Mouse (Mus musculus) layer of hippocampus, adult 18-20 months (tissue): ENCODE data around the gene Itpkc. TPM values are rescaled to one million over a fixed set of nuclear protein-coding genes. Genes with fewer than 3 reads are reported as not detected.

Source experiments
- DNase-seq, 2 experiments: peaks; one replicate each; pipeline ENCODE4 v3.0.0; 2022; ENCODE audit warnings: low spot score in 2 of 2
- microRNA-seq, 2 experiments: library from miRNA; unstranded; fragments of <30 nt; microRNA quantifications; one replicate each; pipeline ENCODE4 v1.2.0; 2021
- total RNA-seq, 2 experiments: library from RNA; stranded (reverse); gene quantifications; 2 replicates each; pipeline ENCODE4 v1.2.3; 2021

Gene Itpkc
- total RNA-seq, 2 experiments from 2014 or later = 10.6 TPM

- DNase-seq = peak; percentile 61 to 75
Observed at GRCm38 (mm10) chr7:27166229-27166613, 62.2 kb downstream of the Itpkc start.

- DNase-seq = no peak
Observed at GRCm38 (mm10) chr7:27165696-27166095, 62.8 kb downstream of the Itpkc start.

DNA sequence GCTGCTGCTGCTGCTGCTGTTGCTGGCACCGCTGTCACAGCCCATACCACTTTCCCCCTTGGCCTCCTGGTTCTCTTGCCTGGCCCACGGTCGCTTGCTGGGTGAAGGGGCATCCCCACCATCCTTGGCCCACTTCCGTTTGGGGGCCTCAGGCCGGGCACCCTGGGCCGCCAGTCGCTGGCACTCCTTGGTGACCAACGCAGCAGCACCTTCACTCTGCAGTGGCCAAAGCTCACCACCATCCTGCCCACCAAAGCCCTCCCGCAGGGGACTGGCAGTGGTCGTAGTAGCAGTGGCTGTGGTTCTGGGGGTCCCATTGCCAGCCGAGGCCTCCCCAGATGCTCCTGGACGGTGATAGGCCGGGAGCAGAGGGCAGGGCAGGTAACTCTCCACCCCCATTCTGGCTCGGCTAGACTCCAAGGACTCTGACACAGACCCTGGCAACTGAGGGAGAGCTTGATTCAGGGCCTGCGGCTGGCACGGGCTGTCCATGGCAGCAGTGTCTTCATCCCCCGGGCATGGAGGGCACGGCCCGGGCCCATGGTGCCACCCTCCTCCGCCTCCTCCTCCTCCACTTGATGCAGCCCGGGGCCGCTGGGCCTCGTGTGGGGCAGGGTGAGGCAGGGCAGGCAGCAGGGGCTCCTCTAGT is 63.3 kb downstream of the Itpkc start:
- no peak for DNase-seq

GRCm38 (mm10) chr7:27164112-27164947 is 64.1 kb downstream of the Itpkc start:
- no peak for DNase-seq

DNA sequence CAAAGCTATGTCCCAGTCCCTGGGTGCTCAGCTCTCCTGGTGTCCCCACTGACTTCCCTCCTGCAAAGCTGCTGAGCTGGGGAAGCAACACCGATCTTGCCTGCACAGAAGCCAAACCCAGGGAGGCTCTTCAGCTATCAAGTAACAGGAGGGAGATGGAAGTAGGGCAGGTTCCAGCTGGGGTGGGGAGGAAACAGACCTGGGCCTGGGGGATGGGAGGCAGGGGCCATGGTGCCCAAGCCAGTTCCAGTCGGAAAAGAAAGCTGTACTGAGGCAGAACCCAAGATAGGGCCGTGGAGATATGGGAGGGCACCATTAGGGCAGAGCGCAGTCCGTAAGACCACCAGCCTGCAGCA is 65.0 kb downstream of the Itpkc start:
- no peak for DNase-seq

- DNase-seq = no peak
Observed at GRCm38 (mm10) chr7:27162780-27163449, 65.5 kb downstream of the Itpkc start.

GRCm38 (mm10) chr7:27161744-27162143 is 66.7 kb downstream of the Itpkc start:
- no peak for DNase-seq

- no peak for DNase-seq
Observed at GRCm38 (mm10) chr7:27160921-27161320, 67.5 kb downstream of the Itpkc start.

- peak; percentile 82 to 95 for DNase-seq
Observed at GRCm38 (mm10) chr7:27159882-27160281, 68.6 kb downstream of the Itpkc start.

GRCm38 (mm10) chr7:27159256-27159655 is 69.2 kb downstream of the Itpkc start:
- no peak for DNase-seq

DNA sequence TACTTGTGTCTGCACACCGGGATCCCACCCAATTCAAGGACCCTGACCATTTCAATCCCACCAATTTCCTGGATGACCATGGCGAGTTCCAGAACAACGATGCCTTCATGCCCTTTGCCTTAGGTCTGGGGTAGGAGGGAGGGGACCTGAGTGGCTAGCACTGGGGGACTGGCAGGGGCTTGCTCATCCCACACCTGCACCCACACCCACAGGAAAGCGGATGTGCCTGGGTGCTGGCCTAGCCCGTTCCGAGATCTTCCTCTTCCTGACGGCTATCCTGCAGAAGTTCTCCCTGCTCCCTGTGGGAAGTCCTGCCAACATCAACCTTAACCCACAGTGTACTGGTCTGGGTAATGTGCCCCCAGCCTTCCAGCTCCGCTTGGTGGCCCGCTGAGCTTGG is 70.3 kb downstream of the Itpkc start:
- no peak for DNase-seq

Small RNAs within 50 kb of the gene (microRNA-seq; reads per million reads assigned to microRNA genes)
- gene Mir1191 (0 reads per million in 2 experiments), gene Mir3101 (0.20 to 0.25 reads per million in 2 experiments)

Other genes with a start within 250 kb of the Itpkc start
- not detected for gene Cyp2a12, start 199.6 kb downstream of the Itpkc start, total RNA-seq
- not detected for gene Cyp2f2, start 108.8 kb downstream of the Itpkc start, total RNA-seq
- not detected for gene Cyp2t4, start 74.9 kb downstream of the Itpkc start, total RNA-seq
- gene Egln2, start 61.9 kb downstream of the Itpkc start, total RNA-seq = 100 to 1,000 TPM; 106 to 110 TPM
- gene Rab4b, start 49.8 kb downstream of the Itpkc start, total RNA-seq = 10 to 100 TPM; 88.4 to 94.7 TPM
- gene Gm21983, start 47.6 kb downstream of the Itpkc start, total RNA-seq = not detected
- gene Mia, start 47.5 kb downstream of the Itpkc start, total RNA-seq = 1 to 10 TPM in 1 of 2 experiments, under 1 TPM in 1; 0.62 to 2.0 TPM
- gene BC024978, start 32.9 kb downstream of the Itpkc start, total RNA-seq = 10 to 100 TPM; 20.6 to 23.8 TPM
- gene Snrpa, start 32.4 kb downstream of the Itpkc start, total RNA-seq = 10 to 100 TPM; 90.9 to 95.3 TPM
- gene Coq8b, start 4.4 kb upstream of the Itpkc start, total RNA-seq = 10 to 100 TPM; 32.7 to 40.7 TPM
- 100 to 1,000 TPM; 141 to 149 TPM for gene Numbl, start 29.8 kb upstream of the Itpkc start, total RNA-seq
- 10 to 100 TPM; 43.9 to 47.5 TPM for gene Ltbp4, start 109.0 kb upstream of the Itpkc start, total RNA-seq
- 10 to 100 TPM; 25.8 to 28.2 TPM for gene Shkbp1, start 127.4 kb upstream of the Itpkc start, total RNA-seq
- gene Gm20479, start 128.8 kb upstream of the Itpkc start, total RNA-seq = not detected
- gene Sptbn4, start 219.0 kb upstream of the Itpkc start, total RNA-seq = 100 to 1,000 TPM; 130 to 133 TPM
- gene Blvrb, start 219.3 kb upstream of the Itpkc start, total RNA-seq = 10 to 100 TPM; 18.5 to 20.1 TPM
- gene Sertad3, start 245.1 kb upstream of the Itpkc start, total RNA-seq = 1 to 10 TPM; 4.2 to 5.1 TPM